Mouse (Mus musculus): ENCODE results near the gene F2r.
A peak's percentile ranks its signal among the peaks of the same experiment; 100 is the strongest.

The F2r gene

GRCm38 (mm10) chr13:95595921-95596320 is 22.4 kb downstream of the F2r start:
- no peak for DNase-seq (ENCODE audit: low spot score in 2 of 2)

- no peak for DNase-seq (ENCODE audit: low spot score in 2 of 2)
These were observed 22.9 kb downstream of the F2r start for GRCm38 (mm10) chr13:95595411-95595810.

- no peak for DNase-seq (ENCODE audit: low spot score in 2 of 2)
These were observed 25.4 kb downstream of the F2r start for GRCm38 (mm10) chr13:95592860-95593259.

- DNase-seq (ENCODE audit: low spot score in 2 of 2): no peak
These were observed 26.7 kb downstream of the F2r start for GRCm38 (mm10) chr13:95591606-95592005.

- DNase-seq (ENCODE audit: low spot score in 2 of 2): no peak
These were observed 30.7 kb downstream of the F2r start for GRCm38 (mm10) chr13:95587628-95588027.

- DNase-seq (ENCODE audit: low spot score in 2 of 2): no peak
These were observed 33.4 kb downstream of the F2r start for GRCm38 (mm10) chr13:95584898-95585297.

- no peak for DNase-seq (ENCODE audit: low spot score in 2 of 2)
These were observed 34.8 kb downstream of the F2r start for GRCm38 (mm10) chr13:95583237-95584189.

GRCm38 (mm10) chr13:95581850-95582249 is 36.4 kb downstream of the F2r start:
- no peak for DNase-seq (ENCODE audit: low spot score in 2 of 2)

GRCm38 (mm10) chr13:95578016-95578697 is 40.1 kb downstream of the F2r start:
- no peak for DNase-seq (ENCODE audit: low spot score in 2 of 2)

- no peak for DNase-seq (ENCODE audit: low spot score in 2 of 2)
These were observed 47.4 kb downstream of the F2r start for GRCm38 (mm10) chr13:95570877-95571276.

- DNase-seq (ENCODE audit: low spot score in 2 of 2): no peak
These were observed 49.0 kb downstream of the F2r start for GRCm38 (mm10) chr13:95569326-95569725.

- no peak for DNase-seq (ENCODE audit: low spot score in 2 of 2)
These were observed 50.0 kb downstream of the F2r start for GRCm38 (mm10) chr13:95568336-95568735.

- no peak for DNase-seq (ENCODE audit: low spot score in 2 of 2)
These were observed 51.3 kb downstream of the F2r start for GRCm38 (mm10) chr13:95566841-95567551.

- DNase-seq (ENCODE audit: low spot score in 2 of 2): peak in 1 of 2 experiments; percentile 66
These were observed 54.6 kb downstream of the F2r start for GRCm38 (mm10) chr13:95563693-95564092.

GRCm38 (mm10) chr13:95563066-95563610 is 55.1 kb downstream of the F2r start:
- no peak for DNase-seq (ENCODE audit: low spot score in 2 of 2)

GRCm38 (mm10) chr13:95557326-95557725 is 61.0 kb downstream of the F2r start:
- DNase-seq (ENCODE audit: low spot score in 2 of 2): no peak

GRCm38 (mm10) chr13:95553885-95554492 is 64.3 kb downstream of the F2r start:
- DNase-seq (ENCODE audit: low spot score in 2 of 2): no peak

Data from frontal cortex, postnatal 14 days (tissue).